Mouse (Mus musculus): ENCODE results near the gene Tmem273. TPM values are rescaled to one million over a fixed set of nuclear protein-coding genes. Genes with fewer than 3 reads are reported as not detected.

Tmem273 gene
- total and polyA plus RNA-seq, 2 experiments from 2014 or later = 0.60 to 0.71 TPM

- Histone ChIP-seq H3K9ac (replicated peaks; ENCODE audit: low read length, poor library complexity, severe bottlenecking) (no peak overlapping the region), H3K4me3 (ENCODE audit: low read depth, low read length) (no peak overlapping the region), H3K36me3 (ENCODE audit: insufficient read depth, low read length) (no peaks in the 10 kb centered on the region), H3K9me3 (ENCODE audit: low read length) (no peaks in the 10 kb centered on the region), H3K27ac (ENCODE audit: low read depth, low read length) (no peak overlapping the region), H3K27me3 (ENCODE audit: insufficient read depth, low read length) (no peaks in the 10 kb centered on the region), H3K4me2 (ENCODE audit: low read depth, low read length, poor library complexity, severe bottlenecking) (no peak overlapping the region), H3K4me1 (ENCODE audit: insufficient read depth, low read length) (no peaks in the 10 kb centered on the region)
- ATAC-seq (ENCODE audit: low FRiP score) (no peak), DNase-seq (ENCODE audit: low spot score) (no peak)
- 91% methylated on average over 3 of the region's 3 CpGs for WGBS
- TF ChIP-seq CTCF (IDR thresholded peaks at IDR 0.05) = no peak
These were observed 7.4 kb upstream of the Tmem273 start for GRCm38 (mm10) chr14:32778362-32778761.

GRCm38 (mm10) chr14:32782866-32783265 lies 2.9 kb upstream of the Tmem273 start:
- H3K9ac ChIP-seq (replicated peaks; ENCODE audit: low read length, poor library complexity, severe bottlenecking) = no peak overlapping the region
- no peaks in the 10 kb centered on the region for H3K27me3 ChIP-seq (ENCODE audit: insufficient read depth, low read length)
- ATAC-seq (ENCODE audit: low FRiP score) (no peak), DNase-seq (ENCODE audit: low spot score) (no peak)
- no peaks in the 10 kb centered on the region for H3K36me3 ChIP-seq (ENCODE audit: insufficient read depth, low read length)
- no peaks in the 10 kb centered on the region for H3K9me3 ChIP-seq (ENCODE audit: low read length)
- 87% methylated on average over 4 of the region's 4 CpGs for WGBS
- no peak for TF ChIP-seq CTCF (IDR thresholded peaks at IDR 0.05)
- no peak overlapping the region for H3K4me3 ChIP-seq (ENCODE audit: low read depth, low read length)
- no peak overlapping the region for H3K27ac ChIP-seq (ENCODE audit: low read depth, low read length)
- H3K4me1 ChIP-seq (ENCODE audit: insufficient read depth, low read length) = no peaks in the 10 kb centered on the region
- no peak overlapping the region for H3K4me2 ChIP-seq (ENCODE audit: low read depth, low read length, poor library complexity, severe bottlenecking)

DNA sequence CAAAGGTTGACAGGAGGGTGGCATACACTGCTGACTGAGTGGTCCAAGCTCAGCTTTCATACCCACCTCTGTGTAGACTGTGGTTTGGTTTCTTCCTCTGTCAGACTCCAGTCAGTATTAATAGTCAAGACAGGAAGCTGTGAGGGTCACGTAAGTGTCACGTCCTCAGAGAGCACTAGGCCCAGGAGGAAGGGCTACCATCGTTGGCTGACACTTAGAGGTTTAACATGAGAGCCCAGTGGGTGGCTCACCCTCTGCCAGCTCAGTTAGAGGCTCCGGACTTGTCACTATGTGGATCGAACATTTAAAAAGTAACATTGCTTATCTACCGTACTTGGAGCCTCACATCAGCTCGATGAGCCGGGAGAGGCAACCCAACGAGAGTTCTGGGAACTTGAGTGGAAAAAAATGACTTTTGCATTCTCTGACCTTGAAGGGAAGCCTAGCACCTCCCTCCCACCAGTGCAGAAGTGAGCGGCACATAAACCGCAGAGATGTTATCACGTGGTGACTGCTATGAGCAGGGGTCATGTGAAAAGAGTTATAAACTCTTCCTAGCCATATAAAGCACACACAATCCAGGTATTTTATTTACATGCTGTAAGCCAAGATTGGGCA lies 1.5 kb upstream of the Tmem273 start:
- WGBS = 85% methylated on average over 12 of the region's 12 CpGs
- H3K36me3 ChIP-seq (ENCODE audit: insufficient read depth, low read length) = no peaks in the 10 kb centered on the region
- ATAC-seq (ENCODE audit: low FRiP score) (no peak), DNase-seq (ENCODE audit: low spot score) (no peak)
- no peaks in the 10 kb centered on the region for H3K4me1 ChIP-seq (ENCODE audit: insufficient read depth, low read length)
- no peak for TF ChIP-seq CTCF (IDR thresholded peaks at IDR 0.05)
- H3K27ac ChIP-seq (ENCODE audit: low read depth, low read length) = no peak overlapping the region
- H3K9ac ChIP-seq (replicated peaks; ENCODE audit: low read length, poor library complexity, severe bottlenecking) = no peak overlapping the region
- H3K4me3 ChIP-seq (ENCODE audit: low read depth, low read length) = no peak overlapping the region
- no peaks in the 10 kb centered on the region for H3K27me3 ChIP-seq (ENCODE audit: insufficient read depth, low read length)
- no peaks in the 10 kb centered on the region for H3K9me3 ChIP-seq (ENCODE audit: low read length)
- H3K4me2 ChIP-seq (ENCODE audit: low read depth, low read length, poor library complexity, severe bottlenecking) = no peak overlapping the region

DNA sequence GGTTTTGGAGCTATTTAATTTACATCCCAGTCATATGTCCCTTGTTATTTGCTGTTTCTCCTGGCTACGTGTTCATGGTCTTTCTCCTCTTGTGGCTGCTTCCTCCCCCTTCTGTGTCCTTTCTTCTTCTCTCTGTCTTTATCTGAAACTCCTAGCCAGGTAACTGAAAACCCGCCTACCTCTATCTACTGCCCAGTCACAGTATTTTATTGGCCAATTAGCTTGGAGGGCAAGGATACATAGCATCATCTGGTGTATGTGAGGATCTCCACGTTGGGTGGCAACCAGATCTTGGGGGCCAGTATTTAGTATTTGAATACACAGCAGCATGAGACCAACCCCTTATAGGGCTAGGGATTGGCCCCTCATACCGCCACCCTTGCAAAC lies 1.0 kb upstream of the Tmem273 start:
- DNase-seq (ENCODE audit: low spot score) (no peak), ATAC-seq (ENCODE audit: low FRiP score) (no peak)
- Histone ChIP-seq H3K4me3 (ENCODE audit: low read depth, low read length) (no peak overlapping the region), H3K4me2 (ENCODE audit: low read depth, low read length, poor library complexity, severe bottlenecking) (no peak overlapping the region), H3K36me3 (ENCODE audit: insufficient read depth, low read length) (no peaks in the 10 kb centered on the region), H3K27me3 (ENCODE audit: insufficient read depth, low read length) (no peaks in the 10 kb centered on the region), H3K27ac (ENCODE audit: low read depth, low read length) (no peak overlapping the region), H3K4me1 (ENCODE audit: insufficient read depth, low read length) (no peaks in the 10 kb centered on the region), H3K9me3 (ENCODE audit: low read length) (no peaks in the 10 kb centered on the region), H3K9ac (replicated peaks; ENCODE audit: low read length, poor library complexity, severe bottlenecking) (no peak overlapping the region)
- 77% methylated on average over 4 of the region's 4 CpGs for whole genome bisulfite sequencing
- no peak for TF ChIP-seq CTCF (IDR thresholded peaks at IDR 0.05)

DNA sequence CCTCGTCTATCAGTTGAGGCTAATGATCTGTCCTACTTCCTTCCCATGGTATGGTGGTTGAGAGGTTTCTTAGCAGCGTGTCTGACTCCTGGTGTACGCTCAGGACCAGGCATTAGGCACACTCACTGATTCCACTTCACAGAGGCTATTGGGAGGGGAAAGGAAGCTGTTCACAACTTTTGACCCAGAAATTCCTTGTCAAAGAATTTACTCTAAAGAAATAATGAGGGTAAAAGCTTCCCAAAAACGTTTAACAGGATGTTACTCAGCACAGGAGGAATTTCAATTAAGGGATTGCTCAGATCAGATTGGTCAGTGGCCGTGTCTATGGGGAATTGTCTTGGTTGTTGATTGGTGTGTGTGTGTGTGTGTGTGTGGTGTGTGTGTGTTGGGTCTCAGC lies 1.9 kb downstream of the Tmem273 start:
- ATAC-seq (ENCODE audit: low FRiP score) = no peak
- Histone ChIP-seq H3K27me3 (ENCODE audit: insufficient read depth, low read length) (no peaks in the 10 kb centered on the region), H3K27ac (ENCODE audit: low read depth, low read length) (no peak overlapping the region), H3K4me2 (ENCODE audit: low read depth, low read length, poor library complexity, severe bottlenecking) (no peak overlapping the region), H3K9me3 (ENCODE audit: low read length) (no peaks in the 10 kb centered on the region), H3K4me3 (ENCODE audit: low read depth, low read length) (no peak overlapping the region), H3K9ac (replicated peaks; ENCODE audit: low read length, poor library complexity, severe bottlenecking) (no peak overlapping the region), H3K4me1 (ENCODE audit: insufficient read depth, low read length) (no peaks in the 10 kb centered on the region), H3K36me3 (ENCODE audit: insufficient read depth, low read length) (no peaks in the 10 kb centered on the region)
- 68% methylated on average over 5 of the region's 5 CpGs for WGBS
- no peak for TF ChIP-seq CTCF (IDR thresholded peaks at IDR 0.05)
- DNase-seq (ENCODE audit: low spot score) = no peak

DNA sequence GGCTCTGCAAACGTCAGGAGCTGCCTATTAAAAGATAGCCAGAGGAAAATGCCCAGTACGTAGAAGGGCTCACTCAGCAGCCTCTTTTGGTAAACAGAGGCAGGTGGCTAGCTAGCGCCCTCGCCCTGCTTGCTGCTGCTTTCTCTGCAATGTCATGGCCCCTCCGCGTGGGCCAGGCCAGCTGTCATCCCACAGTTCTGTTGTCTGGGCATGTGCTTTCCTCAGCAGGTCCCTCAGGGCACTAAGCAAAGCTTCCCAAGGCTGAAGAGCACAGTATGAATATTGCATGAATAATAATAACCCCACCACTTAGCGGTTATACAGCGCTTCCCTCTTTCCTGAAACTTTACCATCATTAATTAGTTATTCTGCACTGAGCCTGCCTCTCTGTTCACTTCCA lies 10.6 kb downstream of the Tmem273 start:
- Histone ChIP-seq H3K4me2 (ENCODE audit: low read depth, low read length, poor library complexity, severe bottlenecking) (no peak overlapping the region), H3K4me1 (ENCODE audit: insufficient read depth, low read length) (0 out of 2 replicates have a peak, but pooled peaks cover 2% of the 10 kb centered on the region), H3K4me3 (ENCODE audit: low read depth, low read length) (no peak overlapping the region), H3K36me3 (ENCODE audit: insufficient read depth, low read length) (no peaks in the 10 kb centered on the region), H3K27ac (ENCODE audit: low read depth, low read length) (no peak overlapping the region), H3K9me3 (ENCODE audit: low read length) (no peaks in the 10 kb centered on the region), H3K9ac (replicated peaks; ENCODE audit: low read length, poor library complexity, severe bottlenecking) (no peak overlapping the region), H3K27me3 (ENCODE audit: insufficient read depth, low read length) (no peaks in the 10 kb centered on the region)
- no peak for ATAC-seq (ENCODE audit: low FRiP score)
- 46% methylated on average over 8 of the region's 8 CpGs for WGBS
- no peak for TF ChIP-seq CTCF (IDR thresholded peaks at IDR 0.05)
- DNase-seq (ENCODE audit: low spot score) = no peak

Measured in midbrain, postnatal 0 days (tissue).